Mouse (Mus musculus) thymus, postnatal 4 days (tissue): ENCODE measurements around the gene Olfr307.
"Not testable (repeated sequence)": the region's sequence is repeated elsewhere in the genome, so short reads cannot be mapped to it uniquely, and the experiment has no call there.

Source experiments
- DNase-seq: peaks from one replicate; pipeline ENCODE4 v3.0.0; 2021

Gene Olfr307

DNA sequence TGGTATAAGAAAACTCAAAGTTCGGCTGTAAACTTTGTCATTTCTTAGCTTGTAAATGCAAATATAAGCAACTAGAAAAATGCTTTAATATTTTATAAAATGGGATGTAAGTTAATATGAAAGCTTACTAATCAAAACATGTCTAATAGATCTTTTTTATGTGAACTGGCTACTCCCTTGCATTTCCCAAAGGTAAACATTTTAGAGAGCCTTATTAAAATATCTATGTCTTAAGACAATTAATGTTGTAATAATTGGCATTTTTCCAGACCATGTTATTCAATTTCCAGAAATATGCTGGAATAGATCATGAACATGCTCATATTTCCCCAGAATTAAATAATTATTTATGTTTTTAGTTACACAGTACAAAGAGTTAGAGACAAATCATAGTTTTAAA, at the start of gene Olfr307:
Gene Olfr307, minus strand, starts transcription at position 101 of the 400 bp plus-strand sequence.
- DNase-seq = no peak

DNA sequence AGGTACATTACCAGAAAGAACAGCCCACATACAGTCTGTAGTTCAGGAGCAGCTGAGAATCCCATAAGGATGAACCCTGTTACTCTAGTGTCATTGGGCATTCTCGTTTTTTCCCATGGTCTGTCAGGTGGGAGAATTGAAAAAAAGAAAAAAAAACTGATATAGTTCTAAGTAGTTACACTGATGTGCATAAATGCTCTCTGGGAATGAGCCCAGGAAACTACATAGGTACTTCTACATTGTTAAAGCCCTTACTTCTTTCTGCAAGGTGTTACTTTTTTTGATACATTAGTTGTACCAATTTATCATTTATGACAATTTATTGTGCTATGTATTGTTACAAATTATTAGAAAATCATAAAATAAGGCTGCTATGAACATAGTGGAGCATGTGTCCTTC, 49.2 kb upstream of the Olfr307 start, which contains the start of gene Olfr304:
Gene Olfr304, minus strand, starts transcription at position 101 of the 400 bp plus-strand sequence.
- DNase-seq = no peak

DNA sequence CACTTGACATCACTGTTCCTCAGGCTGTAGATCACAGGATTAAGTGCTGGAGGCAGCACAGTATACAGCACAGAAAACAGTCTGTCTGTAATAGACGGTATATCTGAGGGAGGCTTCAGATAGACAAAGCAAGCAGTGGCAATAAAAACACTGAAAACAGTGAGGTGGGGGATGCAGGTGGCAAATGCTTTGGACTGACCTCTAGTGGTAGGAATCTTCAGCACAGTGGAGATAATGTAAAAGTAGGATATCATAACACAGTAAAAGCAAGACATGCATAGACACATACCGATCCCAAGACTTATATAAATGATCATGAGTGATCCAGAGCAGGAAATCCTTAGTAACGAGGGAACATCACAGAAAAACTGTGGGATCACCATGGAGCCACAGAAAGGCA, 48.4 kb upstream of the Olfr307 start:
- no peak for DNase-seq

DNA sequence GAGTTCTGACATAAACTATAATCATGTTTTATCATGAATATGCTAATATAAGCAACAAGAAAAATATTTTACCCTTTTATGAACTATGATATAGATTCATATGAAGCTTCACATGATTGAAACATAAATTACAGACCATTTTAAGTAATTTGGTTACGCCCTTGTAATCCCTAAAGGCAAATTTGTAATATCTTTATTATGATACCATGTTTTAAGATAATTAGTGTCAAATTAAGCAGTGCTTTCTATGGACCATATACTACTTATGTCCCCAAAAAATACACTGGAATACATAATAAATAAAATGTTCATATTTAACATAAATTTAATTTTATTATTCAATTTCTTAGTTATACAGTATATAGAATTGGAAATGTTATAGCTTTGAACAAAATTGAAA, 29.4 kb upstream of the Olfr307 start, which contains the start of gene Olfr305:
Gene Olfr305, minus strand, starts transcription at position 101 of the 400 bp plus-strand sequence.
- no peak for DNase-seq

DNA sequence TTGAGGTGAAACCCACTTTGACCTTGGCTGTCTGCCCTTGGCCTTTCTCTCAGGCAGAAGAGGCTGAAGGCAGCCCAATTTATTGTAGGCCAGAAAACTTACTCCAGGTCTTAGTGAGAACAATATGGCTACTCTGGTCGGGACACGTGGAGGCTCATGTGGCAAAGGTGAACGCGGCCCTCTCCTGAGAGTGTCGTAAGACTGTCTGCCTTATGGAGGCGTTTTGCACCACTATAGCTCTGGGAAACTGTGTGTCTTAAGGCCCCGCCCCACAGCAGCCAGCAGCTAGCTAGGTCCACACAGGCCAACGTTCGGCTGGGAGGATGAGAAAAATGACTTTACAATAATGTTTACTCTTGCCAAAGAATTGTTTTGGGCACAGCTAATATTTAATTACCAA, 8.9 kb upstream of the Olfr307 start:
- DNase-seq = not testable (repeated sequence)

DNA sequence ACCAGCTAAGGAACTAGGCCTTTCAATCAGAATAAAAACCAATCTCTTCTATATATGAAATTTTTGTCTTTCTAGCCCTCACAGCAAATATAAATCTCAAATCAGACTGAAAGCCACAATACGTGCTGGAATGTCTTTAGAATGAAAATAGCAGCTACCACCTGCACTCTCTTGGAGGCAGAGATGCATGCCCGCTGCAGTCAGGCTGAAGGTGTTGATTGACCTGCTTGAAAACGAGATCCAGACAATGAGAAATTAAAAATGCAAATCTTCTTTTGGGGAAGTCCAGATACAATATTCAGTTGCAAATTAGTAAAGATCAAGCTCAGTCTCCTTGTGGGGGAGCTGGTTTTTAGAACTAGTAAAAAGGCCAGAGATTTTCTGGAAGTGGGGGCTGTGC, 6.9 kb upstream of the Olfr307 start:
- DNase-seq = no peak

DNA sequence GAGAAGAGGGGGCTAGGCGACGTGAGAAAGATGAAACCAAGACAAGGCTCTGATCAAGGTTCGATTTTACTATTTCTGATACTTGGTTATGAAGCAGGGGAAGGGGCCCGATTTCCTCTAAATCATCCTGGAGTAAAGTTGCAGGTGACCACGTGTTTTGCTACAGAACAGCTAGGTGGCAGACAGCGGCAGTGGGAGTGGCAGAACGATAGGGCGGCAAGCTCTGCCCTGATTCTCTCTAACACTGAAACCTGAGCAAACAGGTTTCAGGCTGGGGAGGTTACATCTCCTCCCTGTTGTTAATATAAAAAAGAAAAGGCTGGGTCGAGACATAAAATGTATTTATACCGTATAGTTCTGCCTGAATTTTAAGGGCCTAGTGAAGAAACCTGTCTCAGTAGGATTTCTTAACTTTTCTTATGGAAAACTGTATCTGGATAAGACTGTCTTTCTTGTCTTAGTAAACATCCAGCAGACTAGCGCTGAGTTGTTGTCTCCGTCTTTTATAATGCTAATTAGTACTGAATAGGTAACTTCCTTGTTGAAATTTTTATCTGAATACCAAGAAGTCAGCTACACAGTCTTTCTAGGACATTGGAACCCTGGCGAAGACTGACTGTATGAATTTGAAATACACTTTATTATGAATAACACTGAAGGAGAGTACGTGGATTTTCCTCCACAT, 5.6 kb upstream of the Olfr307 start:
- DNase-seq = no peak

DNA sequence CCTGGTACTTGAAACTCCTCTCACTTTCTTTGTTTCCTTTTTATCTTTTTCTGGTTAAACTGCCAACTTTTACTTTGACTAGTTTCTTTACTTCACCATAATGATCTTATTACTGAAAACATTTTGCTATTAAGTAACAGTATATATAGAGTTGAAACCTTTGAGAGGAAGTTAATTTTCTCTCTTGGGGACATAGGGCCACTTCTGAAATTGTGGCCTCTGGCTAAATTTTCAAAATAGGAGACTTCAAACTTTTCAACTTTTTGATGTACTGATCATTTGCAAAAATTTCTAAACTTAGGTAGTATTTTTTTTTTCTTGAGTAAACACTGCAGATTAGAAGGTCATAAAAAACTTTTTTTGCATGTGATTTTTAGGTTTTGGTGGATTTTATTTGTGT, 11.9 kb downstream of the Olfr307 start, which contains the start of gene Olfr308:
Gene Olfr308, minus strand, starts transcription at position 101 of the 400 bp plus-strand sequence.
- no peak for DNase-seq

DNA sequence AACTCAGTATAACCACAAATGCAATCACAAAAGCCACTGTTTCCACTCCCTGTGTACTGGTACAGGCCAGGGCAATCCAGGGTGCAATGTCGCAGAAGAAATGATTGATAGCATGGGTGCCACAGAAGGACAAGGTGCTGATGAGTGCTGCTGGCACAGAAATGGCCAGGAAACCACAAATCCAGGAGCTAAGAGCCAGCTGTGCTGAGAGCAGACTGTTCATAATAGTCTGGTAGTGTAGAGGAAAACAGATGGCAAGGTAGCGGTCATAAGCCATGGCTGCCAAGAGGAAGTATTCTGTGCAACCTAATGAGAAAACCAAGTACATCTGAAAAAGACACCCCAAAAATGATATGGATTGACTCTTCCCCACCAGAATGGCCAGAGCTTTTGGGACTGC, 16.1 kb downstream of the Olfr307 start:
- DNase-seq = no peak

DNA sequence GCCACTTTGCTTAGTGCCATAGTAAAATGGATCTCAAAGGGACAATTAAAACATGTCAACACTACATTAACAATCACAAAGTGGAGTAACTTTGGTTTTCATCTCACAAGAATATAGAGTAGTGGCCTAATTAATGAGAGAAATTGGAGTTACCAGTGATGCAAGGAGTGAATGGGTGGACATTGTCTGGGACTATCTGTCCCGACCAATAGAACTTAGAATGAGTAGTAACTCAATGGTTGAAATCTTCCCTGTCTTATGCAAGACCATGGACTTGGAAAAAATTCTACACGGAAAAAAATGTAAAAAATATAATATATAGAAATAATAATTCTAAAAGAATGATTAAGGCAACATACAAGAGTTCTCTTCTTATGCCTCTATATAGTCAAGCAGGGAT, 23.8 kb downstream of the Olfr307 start, which contains the start of gene Olfr309:
Gene Olfr309, minus strand, starts transcription at position 101 of the 400 bp plus-strand sequence.
- DNase-seq = no peak
